Mouse (Mus musculus) spleen, adult 12 weeks (tissue): Measurements from ENCODE around the gene Tmem119.
A peak's percentile ranks its signal among the peaks of the same experiment; 100 is the strongest.
"Not testable (repeated sequence)": the region's sequence is repeated elsewhere in the genome, so short reads cannot be mapped to it uniquely, and the experiment has no call there.

Experiments used
- DNase-seq: peaks from one replicate; pipeline ENCODE4 v3.0.0; 2022; ENCODE audit warnings: low spot score

Gene Tmem119

DNA sequence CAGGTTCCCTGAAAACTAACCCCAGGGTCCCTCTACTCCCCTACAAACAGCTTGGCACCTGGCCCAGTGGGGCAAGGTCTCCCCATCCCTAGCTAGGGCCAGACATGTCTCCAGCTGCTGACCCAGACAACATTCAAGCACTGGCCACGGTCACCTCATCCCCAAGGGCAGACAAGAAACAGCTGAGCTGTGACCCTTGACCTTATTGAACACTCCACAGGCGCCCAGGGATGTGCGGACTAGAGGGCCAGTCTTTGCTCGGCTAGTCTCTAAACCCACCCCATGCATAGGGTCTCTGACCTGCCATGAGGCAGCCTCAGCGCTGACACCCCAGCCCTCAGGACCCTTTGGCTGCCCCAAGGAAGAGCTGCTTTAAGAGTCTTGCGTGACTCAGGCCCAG is 11.7 kb downstream of the Tmem119 start:
- no peak for DNase-seq

DNA sequence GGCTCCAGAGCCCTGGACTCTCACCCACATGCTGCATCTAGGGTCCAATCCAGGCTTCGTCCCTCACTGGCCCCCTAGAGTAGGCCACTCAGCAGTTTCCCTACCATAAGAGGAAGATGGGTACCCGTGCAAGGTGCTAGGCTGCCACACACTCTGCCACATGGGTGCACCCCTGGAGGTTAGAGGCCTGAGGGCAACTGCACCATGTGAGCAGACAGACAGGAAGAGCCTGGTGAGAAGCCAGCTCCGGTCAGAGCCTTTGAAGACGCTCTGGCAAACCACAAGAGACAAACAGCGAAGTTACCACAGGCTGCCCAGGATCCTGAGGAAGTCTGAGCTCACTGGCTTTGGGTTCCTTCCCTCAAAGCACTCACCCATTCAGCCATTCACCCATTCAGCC is 13.3 kb downstream of the Tmem119 start:
- no peak for DNase-seq

DNA sequence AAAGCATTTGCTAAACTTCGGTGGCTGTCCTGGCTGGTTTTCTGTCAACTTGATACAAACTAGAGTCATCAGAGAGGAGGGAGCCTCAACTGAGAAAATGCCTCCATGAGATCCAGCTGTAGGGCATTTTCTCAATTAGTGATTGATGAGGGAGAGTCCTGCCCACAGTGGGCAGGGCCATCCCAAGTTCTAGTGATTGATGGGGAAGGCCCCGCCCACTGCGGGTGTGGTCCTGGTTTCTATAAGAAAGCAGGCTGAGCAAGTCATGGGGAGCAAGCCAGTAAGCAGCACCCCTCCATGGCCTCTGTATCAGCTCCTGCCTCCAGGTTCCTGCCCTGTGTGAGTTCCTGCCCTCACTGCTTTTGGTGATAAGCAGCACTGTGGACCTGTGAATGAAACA is 16.2 kb downstream of the Tmem119 start:
- not testable (repeated sequence) for DNase-seq

DNA sequence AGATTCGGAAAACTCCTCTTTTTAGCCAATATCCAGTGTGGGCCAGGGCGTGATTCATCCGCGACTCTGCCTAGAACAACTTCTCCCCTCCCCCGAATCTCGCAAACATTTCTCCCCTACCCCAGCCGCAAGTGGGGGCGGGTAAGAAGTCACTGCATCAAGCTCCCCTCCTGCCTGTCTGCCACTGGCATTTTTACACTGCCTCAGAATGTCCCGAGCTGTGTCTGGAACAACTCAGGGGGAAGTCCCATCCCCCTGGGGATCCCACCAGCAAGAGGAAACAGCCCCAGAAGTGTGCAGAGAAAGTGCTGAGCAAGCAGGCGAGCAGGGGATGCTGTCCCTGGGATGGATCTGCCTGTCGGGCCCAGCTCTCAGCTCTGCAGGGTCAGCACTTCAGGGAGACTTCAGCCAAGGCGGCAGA is 16.7 kb downstream of the Tmem119 start:
- no peak for DNase-seq

DNA sequence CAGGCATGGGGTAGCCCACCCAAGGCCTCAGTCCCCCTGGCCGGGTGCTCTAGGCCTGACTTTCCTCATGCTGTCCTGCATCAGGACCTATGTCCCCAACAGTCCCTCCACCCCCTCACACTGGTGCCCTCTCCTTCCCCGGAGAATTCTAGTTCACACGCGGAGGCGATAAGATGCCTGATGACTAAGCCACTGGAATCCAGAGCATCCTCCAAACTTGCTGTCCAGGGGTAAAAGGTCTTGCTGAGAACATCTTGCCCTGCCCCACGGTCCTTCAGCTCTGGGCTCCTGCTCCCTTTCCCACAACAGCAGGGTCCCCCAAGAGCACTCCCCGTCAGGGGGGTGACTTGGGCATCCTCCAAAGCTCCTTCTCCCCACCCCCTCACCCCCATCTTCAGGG is 17.7 kb downstream of the Tmem119 start:
- no peak for DNase-seq

DNA sequence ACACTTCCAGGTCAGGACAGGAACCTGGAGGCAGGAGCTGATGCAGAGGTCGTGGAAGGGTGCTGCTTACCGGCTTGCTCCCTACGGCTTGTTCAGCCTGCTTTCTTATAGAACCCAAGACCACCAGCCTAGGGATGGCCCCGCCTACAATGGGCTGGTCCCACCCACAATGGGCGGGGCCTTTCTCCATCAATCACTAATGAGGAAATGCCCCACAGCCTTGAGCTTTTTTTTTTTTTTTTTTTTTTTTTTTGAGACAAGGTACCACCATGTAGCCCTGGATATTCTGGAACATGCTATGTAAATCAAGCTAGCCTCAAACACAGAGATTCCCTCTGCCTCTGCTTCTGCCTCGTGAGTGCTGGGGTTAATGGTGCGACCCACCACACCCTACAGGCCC is 18.4 kb downstream of the Tmem119 start:
- no peak for DNase-seq

DNA sequence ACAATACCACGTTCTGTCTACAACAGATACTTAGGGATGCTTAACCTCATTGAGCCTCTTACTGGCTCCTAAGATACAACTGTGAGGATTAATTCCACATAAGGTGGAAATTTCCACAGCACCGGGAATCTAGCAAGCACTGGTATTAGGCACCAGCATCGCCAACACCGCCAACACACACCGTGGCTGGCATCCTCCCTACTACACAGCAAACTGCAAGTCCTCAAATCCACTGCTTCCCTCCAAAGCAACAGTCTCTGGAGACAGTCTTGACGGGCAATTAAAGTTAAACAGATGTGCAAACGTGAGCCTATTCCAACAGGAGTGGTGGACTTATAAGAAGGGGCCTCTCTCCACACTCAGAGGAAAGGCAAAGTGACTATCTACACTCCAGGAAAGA is 19.1 kb downstream of the Tmem119 start:
- DNase-seq: no peak

DNA sequence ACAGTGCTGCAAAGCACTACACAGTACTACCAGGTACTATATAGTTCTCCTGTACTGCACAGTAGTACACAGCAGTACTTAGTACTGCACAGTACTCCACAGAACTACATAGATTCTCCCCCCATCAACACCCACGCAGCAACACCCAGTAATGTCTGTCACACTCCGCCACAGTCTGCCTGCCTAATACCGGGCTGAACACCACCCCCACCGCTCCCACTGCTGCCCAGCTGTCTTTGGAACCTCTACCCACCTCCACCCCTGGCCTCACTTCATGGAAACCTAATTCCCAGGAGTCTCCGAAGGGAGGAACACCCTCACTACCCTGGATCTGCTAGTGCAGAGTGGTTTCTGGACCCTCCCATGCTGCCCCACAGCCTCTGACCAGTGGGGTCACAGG is 19.6 kb downstream of the Tmem119 start:
- no peak for DNase-seq

DNA sequence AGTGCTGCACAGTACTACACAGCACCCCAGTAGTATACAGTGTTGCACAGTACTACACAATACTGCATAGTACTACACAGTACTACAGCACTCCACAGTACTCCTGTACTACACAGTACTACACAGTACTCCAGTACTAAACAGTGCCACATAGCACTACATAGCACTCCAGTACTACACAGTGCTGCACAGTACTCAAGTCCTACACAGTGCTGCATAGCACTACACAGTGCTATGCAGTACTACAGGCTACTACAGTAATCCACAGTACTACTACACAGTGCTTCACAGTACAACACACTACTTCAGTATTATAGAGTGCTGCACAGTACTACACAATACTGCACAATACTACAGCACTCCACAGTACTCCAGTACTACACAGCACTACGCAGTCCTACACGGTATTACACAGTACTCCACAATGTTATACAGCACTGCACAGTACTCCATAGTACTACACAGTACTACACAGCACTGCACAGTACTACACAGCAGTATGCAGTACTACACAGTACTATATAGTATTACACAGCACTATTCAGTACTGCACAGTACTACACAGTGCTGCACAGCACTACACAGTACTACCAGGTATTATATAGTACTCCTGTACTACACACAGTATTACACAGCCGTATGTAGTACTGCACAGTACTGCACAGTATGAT is 20.1 kb downstream of the Tmem119 start:
- DNase-seq: no peak

DNA sequence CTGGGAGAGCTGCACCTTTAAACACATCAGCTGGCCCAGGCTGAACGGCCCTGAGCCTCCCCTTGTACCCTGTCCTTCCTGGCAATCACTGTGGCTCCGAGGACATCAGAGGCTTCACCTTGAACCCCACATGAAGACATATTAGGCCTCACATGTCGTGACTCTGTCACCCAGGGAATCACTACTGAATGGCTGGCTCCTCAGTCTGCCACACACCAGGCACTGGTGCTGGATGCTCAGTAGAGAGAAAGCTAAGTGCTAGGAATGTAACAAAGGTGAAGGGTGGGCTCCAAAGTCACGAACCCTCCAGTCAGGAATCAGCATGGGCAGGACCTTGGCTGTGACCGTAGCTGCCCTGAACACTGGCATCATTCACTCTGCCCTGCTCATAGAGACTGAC is 20.7 kb downstream of the Tmem119 start:
- DNase-seq: no peak

DNA sequence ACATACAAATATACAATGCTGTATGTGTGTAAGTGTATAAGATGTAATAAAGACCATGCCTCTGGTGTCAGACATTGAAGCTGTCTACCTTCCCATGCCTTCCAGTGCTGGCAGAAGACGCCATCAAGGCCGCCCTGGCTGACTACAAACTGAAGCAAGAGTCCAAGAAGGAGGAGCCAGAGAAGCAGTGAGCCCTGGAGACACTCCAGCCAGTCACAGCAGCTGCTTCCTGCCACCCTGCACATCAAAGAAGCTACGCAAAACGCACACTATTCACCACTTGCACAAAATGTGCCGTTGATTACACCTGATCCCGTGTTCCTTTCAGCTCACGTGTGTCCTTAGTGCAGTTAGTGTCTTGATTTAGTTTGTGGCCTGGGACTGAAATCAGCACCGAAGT is 22.6 kb downstream of the Tmem119 start:
- DNase-seq: not testable (repeated sequence)

DNA sequence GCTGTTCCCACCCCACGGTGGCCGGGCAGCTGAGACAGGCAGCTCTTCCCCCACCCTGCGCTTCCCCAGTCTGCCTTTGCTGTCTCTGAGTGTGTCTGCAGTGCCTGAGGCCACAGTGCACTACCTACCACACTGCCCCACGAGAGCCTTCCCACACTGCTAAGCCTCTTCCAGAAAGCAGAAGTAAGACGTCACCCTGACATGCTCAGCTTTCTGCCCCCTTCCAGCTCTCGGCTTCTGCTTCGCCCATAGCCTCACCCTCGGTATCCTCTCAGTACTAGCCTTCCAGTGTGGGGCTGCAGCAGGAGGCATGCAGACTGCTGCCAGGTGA is 23.5 kb downstream of the Tmem119 start:
- peak; percentile 16 for DNase-seq

DNA sequence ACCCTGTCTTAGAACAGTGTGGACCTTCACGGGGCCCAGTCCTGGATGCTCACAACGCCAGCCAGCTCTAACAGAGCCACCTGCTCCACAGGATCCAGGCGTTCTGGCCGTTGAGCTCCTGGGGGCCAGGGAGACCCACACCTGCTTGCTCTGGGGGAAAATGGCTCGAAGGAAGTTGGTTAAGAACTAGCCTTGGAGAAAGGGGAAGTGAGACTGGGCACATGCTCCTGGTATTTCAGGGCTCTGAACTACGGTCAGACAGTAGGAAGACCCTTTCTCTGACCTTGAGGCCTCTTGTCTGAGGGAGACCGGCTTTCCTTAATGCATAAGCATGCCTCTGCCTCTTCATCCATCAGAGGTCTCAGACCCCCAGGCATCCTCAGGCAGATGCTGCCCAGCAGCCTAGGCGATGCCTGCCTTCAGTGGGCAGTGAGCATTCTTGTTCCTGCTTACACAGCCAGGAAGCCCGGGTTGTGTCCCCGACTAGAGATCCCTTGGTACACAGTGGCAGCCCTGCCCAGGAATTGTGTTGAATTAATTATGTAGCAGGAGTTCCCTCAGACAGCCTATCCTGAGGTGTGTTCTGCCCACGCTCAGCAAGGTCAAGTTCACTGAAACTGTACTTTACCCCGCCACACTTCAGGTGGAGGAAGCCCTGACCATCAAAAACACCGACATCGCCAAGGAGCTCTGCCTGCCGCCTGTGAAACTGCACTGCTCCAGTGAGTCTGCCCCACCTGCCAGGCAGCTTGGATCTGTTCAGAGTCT is 24.0 kb downstream of the Tmem119 start:
- DNase-seq: no peak

DNA sequence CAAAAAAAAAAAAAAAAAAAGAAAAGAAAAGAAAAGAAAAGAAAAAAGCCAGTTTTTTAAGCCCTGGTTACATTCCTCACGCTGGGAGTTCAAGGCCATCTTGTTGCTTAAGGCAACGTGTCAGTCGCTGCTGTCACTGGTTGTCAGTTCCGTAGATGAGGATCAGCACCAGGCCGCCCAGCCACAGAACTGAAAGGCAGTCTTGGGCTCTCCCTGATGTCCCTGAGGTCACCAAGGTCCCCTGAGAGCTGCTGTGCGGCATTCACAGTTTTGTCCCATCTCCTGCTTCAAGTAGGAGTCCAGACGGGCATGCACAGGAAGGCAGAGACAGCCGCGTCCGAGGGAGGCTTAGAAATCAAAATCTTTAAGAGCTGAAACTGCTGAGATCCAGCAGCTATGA is 24.7 kb downstream of the Tmem119 start:
- DNase-seq: no peak

DNA sequence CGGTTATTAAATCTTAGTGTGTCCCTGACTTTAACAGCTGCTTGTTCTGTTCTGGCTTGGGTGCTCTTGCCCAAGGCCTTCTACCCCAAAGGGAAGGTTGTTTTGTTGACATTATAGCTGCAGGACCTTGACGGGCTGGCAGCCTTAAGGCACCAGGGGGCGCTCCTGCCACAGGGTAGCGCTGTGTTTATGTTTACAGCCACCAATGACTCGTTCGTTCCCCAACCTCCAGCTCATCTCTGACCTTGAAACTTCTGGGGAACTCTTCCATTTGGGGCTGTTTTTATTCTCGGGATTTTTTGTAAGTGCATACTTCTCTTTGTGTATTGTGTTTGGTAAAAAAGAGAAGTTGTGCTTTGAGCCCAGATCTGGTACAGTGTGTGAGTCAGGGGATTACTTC is 26.7 kb downstream of the Tmem119 start:
- DNase-seq: peak; percentile 89

DNA sequence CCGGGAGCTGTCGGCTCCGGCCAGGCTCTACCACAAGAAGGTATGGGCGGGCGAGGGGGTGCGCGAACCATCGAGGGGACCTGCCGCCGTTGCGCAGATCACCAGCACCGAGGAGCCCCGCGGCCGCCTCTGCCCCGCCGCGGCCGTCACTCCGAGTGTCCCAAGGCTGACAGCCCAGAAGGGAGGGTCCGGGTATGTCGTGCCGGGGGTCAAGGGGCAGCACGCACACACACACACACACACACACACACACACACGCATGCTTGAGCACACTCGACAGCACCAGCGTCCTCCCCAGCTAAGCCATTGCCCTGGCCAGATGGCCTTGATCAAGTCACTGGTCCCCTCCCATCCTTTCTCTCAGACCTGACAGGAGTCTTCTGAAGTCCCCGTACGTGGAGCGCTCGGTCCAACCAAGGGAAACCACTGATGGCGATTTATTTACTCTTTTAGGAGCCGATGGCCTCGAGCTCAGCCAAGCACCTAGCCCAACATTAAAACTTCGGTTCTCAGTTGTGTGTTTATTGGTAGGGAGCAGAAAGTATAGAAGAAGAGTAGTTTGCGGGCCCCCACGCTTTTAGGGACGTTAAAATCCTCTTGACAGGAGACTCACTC is 27.3 kb downstream of the Tmem119 start:
- DNase-seq: peak; percentile 37

DNA sequence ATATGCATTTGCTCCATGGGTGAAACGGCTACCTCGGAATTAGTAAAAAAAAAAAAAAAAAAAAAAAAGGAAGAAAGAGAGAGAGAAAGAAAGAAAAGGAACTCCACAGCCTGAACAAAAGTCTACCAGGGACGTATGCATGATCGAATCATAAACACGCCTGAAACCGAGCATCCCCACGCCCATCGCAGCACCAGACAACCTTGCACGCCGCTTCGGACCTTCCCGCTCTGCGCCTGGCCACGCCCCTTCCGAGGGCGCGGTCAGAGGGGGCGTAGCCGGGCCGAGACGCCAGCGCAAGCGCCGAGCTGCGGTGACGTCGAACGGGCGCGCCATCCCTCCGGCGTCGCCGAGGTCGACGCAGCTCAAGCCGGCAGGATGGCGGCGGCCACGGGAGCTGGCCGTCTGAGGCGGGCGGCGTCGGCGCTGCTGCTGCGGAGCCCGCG is 27.8 kb downstream of the Tmem119 start, which contains the start of the genes Sart3 and Iscu:
TSS of gene Sart3 (minus strand) at position 61 of the 446 bp plus-strand sequence.
TSS of gene Iscu (plus strand) at position 299 of the 446 bp plus-strand sequence.
- peak; percentile 93 for DNase-seq

DNA sequence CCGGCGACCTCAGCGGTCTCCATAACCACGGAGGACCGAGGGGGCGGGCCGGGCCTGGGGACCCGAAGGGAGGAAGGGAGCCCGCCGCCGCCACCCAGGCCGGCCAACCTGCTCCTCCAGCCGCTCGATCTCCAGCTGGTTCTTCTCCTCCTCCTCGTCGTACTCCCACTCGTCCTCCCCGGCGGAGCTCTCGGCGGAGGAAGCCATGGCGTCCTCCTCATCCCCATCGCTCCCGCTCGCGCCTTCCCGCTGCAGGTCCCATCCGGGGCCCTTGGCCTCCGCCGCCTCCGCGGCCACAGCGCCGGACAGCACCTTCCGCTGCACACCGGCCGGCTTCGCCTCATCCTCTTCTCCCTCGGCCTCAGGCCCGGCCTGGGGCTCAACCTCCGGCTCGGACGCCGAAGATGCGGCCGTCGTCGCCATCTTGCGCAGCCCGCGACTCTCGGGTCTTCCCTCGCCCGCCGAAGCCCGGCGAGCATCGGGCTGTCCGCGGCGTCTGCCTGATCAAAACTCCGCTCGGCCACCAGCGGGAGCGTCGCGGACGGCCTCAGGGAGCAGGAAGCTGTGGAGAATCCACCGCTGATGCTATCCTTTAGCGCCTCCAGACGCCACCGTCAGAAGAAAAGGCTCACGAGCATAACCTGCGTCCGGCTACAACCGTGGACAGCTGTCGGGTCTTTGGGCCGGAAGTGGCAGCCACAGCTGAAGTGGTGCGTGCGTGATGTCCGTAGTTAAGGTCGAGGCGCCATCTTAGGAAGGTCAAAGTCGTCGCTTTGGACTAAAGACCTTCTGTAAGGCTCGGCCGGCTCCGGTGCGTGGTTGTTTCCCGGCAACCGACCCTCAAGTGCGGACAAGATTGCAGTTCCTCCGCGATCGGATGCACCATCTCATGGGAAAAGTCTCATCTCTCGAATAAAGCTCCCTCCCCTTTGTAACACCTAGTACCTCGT is 28.8 kb downstream of the Tmem119 start:
- DNase-seq: peak; percentile 86

DNA sequence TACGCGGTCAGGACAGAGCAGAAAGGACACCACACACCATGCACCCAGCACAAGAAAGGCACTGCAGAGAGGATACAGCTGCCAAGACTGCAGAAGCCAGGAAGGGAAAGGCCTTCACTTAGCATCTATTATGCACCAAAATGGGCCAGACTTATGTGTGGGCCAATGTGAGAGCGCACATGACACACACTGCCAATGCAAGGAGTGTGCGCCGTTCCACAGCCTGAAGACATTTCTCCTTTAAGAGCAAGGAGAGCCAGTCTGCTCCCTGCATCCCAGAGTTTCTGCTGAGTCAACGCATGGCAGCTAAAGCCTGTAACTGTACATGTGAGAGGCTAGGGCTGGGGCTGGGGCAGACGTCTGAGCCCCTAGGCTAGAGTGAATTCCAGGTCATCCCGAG is 31.5 kb downstream of the Tmem119 start:
- no peak for DNase-seq

DNA sequence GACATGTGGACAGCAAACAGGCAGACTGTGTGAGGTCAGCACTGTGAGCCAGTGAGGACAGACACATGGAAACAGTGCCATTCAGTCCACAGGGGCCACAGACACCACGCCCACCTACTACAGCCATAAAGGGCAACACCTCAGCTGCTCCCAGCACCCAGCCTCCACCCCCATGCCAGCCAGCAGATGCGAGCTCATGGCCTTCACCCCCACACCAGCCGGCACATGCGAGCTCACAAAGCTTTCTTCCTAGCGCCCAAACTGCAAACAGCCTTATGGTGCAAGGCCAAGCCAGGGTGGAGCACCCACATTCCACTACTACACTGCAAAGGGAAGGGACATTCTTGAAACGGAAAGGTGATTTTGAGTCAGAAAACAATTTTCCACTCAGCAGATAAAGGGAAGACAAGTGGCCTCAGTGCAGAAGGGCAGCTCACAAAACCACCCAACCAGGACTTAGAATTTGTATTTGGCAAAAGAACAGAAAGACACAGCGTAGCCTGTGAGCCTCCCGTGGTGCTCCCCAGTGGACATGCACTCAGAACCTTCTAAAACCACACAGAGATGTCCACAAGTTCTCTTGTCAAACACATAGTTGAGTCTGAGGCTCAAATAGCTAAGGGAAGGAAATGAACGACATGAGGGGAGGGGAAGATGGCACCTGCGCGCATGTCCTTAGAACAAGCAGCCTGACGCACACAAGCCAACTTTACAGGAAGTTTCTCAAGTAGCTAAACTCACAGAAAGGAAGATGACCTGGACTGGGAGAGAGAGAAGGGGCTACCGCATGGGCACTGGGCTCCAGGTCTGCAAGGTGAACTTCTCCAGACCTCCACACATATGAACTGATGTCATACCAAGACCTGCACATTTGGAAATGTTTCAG is 34.4 kb downstream of the Tmem119 start:
- no peak for DNase-seq

DNA sequence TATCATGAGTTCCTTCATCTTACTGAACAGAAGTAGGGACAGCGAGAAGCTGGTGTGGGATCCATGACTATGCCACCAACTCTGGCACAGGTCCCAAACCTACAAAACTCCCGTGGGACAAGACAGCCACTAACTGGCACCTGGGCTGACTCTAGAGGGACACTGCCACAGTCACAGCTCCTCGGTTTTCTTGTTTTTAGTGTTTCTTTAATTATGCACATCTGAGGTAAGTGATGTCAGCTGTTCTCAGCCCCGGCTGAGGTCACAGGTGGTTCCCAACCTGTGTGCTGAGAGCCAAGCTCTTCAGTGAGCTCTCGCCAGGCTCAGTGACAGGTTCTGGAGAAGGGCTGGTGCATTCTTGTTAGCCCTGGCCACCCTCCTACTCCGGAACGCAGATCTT is 35.9 kb downstream of the Tmem119 start:
- DNase-seq: no peak
